Mouse (Mus musculus) neural tube, embryonic 12.5 days (tissue): ENCODE results near the gene Ano2. TPM values are rescaled to one million over a fixed set of nuclear protein-coding genes. Genes with fewer than 3 reads are reported as not detected.

ENCODE experiments used
- ATAC-seq: fragments of 200-750 bp; cut with Nextera tagmentation; 2 replicates; pipeline ENCODE4 v1.8.0; 2017; ENCODE audit warnings: low read depth, mild to moderate bottlenecking, moderate TSS enrichment, moderate library complexity; ENCODE audit not compliant: low FRiP score
- H3K27ac ChIP-seq: fragments of 300-500 bp; sonication (generic); 2 replicates; pipeline ENCODE4 v1.5.1; 2016
- H3K27me3 ChIP-seq: fragments of 300-500 bp; sonication (generic); replicated peaks from 2 replicates; pipeline ENCODE4 v1.6.1; 2016; ENCODE audit warnings: mild to moderate bottlenecking
- H3K36me3 ChIP-seq: fragments of 300-500 bp; sonication (generic); 2 replicates; pipeline ENCODE4 v1.6.1; 2016; ENCODE audit warnings: mild to moderate bottlenecking
- H3K4me1 ChIP-seq: fragments of 300-500 bp; sonication (generic); 2 replicates; pipeline ENCODE4 v1.6.1; 2016
- H3K4me2 ChIP-seq: fragments of 300-500 bp; sonication (generic); replicated peaks from 2 replicates; pipeline ENCODE4 v1.6.1; 2016; ENCODE audit warnings: mild to moderate bottlenecking
- H3K4me3 ChIP-seq: fragments of 300-500 bp; sonication (generic); 2 replicates; pipeline ENCODE4 v1.5.1; 2016
- H3K9ac ChIP-seq: fragments of 300-500 bp; sonication (generic); 2 replicates; pipeline ENCODE4 v1.6.1; 2016; ENCODE audit warnings: mild to moderate bottlenecking
- H3K9me3 ChIP-seq: fragments of 300-500 bp; sonication (generic); 2 replicates; pipeline ENCODE4 v1.6.1; 2016; ENCODE audit warnings: mild to moderate bottlenecking
- WGBS: fragments of 180-500 bp; shearing (Covaris S2); methylation state at CpG from one replicate; pipeline ENCODE4 v1.1.7; 2016; 5-methylcytosine and 5-hydroxymethylcytosine counted together
- polyA plus RNA-seq: library from polyadenylated mRNA; unstranded; fragments of >200 nt; fragmentation: Nextera tagmentation; extraction: Ambion mirVana; gene quantifications from 2 replicates; pipeline ENCODE4 v1.2.1, GENCODE M21; 2016

Ano2 gene
- polyA plus RNA-seq, 1 experiment from 2014 or later, result 0.23 TPM

DNA sequence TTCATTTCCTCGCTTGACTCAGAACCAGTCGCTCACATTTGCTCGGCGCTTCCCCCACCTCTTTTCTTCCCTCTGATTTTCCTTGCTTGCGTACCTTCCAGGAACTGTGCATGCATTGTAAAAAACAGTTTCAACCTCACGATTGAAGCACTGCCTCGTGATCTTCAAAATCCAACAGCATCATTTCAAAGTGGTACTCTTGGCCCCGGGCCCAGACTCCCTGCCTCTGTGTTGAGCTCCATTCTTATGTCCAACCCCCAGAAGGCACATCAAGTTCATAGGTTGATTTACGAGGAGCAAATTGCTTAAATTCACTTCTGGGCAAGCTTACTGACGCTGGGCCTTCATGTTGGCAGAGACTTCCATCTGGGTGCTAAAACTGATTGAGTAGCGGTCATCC is 9.6 kb upstream of the Ano2 start:
- Histone ChIP-seq H3K4me1 (no peaks in the 10 kb centered on the region), H3K27ac (no peak overlapping the region), H3K9ac (no peak overlapping the region), H3K9me3 (no peaks in the 10 kb centered on the region), H3K4me3 (no peak overlapping the region), H3K36me3 (no peaks in the 10 kb centered on the region), H3K27me3 (no peaks in the 10 kb centered on the region), H3K4me2 (no peak overlapping the region)
- WGBS, result 71% methylated on average over 11 of the region's 11 CpGs
- no peak for ATAC-seq

DNA sequence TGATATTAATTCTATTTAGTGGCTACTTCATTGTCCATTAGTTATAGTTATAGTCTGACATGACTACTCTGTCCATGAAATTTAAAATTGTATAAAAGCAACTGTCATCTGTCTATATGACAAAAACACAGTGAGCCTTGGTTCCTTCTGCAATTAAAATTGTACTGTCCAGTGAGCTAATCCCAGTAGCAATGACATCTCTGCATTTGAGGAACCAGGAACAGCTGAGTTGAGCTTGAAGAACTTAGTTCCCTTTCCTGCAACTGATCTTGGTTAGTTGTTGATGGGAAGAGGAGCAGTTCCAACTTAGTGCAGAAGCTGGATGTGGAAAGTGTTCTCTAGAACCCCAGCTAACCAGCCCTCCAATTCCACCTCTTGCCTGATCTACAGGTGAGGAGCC is 4.8 kb upstream of the Ano2 start:
- H3K9me3 ChIP-seq, result no peaks in the 10 kb centered on the region
- no peak for ATAC-seq

DNA sequence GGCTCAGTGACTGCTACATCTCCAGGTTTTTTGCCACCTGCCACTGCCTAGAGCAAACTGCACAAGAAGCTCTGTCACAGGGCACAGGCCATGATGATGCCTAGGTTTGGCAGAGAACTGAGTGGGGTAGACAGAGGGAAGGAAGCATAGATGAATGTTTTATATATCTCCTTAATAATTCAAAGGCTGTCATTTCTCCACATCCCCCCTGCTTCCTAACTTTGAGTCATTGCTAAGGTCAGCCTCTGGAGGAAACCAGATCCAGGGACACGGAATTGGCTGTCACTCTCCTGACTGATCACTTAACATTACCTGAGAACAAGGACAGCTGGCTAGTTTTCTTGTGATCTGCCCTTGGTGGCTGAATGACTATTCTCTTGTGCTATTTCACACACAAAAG is 2.2 kb upstream of the Ano2 start:
- ATAC-seq, result no peak
- Histone ChIP-seq H3K9me3 (no peaks in the 10 kb centered on the region), H3K9ac (no peak overlapping the region), H3K4me1 (peaks cover 9% of the 10 kb centered on the region), H3K4me3 (no peak overlapping the region), H3K4me2 (no peak overlapping the region), H3K27me3 (peaks cover 12% of the 10 kb centered on the region), H3K36me3 (no peaks in the 10 kb centered on the region), H3K27ac (no peak overlapping the region)
- 8% methylated on average over 1 of the region's 1 CpGs for WGBS

More for the DNA sequence above, 4.8 kb upstream of the Ano2 start:
- H3K27ac ChIP-seq, result no peak overlapping the region
- H3K36me3 ChIP-seq, result no peaks in the 10 kb centered on the region
- peaks cover 7% of the 10 kb centered on the region for H3K4me1 ChIP-seq
- H3K4me2 ChIP-seq, result no peak overlapping the region
- H3K9ac ChIP-seq, result no peak overlapping the region
- no peak overlapping the region for H3K4me3 ChIP-seq
- peaks cover 10% of the 10 kb centered on the region for H3K27me3 ChIP-seq

DNA sequence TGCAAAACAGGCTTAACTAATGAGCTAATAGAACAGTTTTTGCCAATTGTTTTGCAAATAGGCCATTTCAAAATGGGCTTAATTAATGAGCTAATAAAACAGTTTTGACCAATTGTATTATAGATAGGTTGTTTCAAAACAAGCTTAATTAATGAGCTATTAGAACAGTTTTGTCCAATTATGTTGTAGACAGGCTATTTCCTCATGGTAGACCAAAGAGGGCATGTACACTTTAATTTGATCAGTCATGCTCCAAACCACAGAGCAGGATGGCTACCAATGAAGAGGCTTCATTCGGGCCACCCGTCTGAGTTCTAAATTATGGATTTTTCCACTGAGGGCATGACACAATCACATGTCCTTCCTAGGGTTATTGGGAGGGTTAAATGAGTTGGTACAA is 10.9 kb downstream of the Ano2 start:
- ATAC-seq, result no peak
- H3K27me3 ChIP-seq, result no peaks in the 10 kb centered on the region
- H3K4me2 ChIP-seq, result no peak overlapping the region
- no peak overlapping the region for H3K4me3 ChIP-seq
- no peaks in the 10 kb centered on the region for H3K9me3 ChIP-seq
- H3K36me3 ChIP-seq, result no peaks in the 10 kb centered on the region
- no peaks in the 10 kb centered on the region for H3K4me1 ChIP-seq
- H3K9ac ChIP-seq, result no peak overlapping the region
- no peak overlapping the region for H3K27ac ChIP-seq
- 84% methylated on average over 2 of the region's 2 CpGs for WGBS

DNA sequence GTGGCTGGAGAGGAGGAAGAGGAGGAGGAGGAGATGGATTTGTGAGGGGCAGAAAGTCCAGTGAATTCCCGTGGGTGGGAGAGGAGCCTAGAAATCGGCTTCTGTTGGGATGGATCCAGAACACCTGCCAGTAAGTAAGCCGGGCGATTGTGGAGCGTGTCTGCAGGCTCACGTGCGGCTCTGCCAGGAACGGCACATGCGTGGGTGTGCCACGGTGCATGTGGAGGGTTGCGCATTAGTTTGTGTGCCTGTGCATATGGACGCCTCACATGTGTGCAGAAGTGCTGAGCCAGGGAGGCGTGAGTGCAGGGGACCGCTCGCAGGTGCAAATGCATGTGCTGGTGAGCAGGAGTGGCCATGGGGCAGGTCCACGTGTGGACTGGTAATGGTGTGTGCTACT is 21.0 kb downstream of the Ano2 start:
- Histone ChIP-seq H3K4me3 (no peak overlapping the region), H3K27ac (no peak overlapping the region), H3K36me3 (no peaks in the 10 kb centered on the region), H3K9ac (no peak overlapping the region), H3K4me1 (no peaks in the 10 kb centered on the region), H3K9me3 (no peaks in the 10 kb centered on the region), H3K4me2 (no peak overlapping the region), H3K27me3 (no peaks in the 10 kb centered on the region)
- ATAC-seq, result no peak
- WGBS, result 91% methylated on average over 16 of the region's 16 CpGs

DNA sequence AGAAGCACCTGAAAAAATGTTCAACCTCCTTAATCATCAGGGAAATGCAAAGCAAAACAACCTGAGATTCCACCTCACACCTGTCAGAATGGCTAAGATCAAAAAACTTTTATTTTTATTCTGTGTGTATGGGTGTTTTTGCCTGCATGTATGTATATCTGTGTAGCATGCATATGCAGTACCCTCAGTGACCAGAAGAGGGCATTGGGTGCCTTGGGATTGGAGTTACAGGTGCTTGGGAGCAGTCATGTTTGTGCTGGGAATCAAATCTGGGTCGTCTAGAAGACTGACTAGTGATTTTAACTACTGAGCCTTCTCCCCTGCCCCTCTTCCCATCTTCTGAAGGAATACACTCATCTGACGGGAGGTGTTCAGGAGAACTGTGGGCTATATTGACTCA is 36.2 kb downstream of the Ano2 start:
- Histone ChIP-seq H3K4me3 (no peak overlapping the region), H3K4me1 (no peaks in the 10 kb centered on the region), H3K36me3 (no peaks in the 10 kb centered on the region), H3K9ac (no peak overlapping the region), H3K9me3 (no peaks in the 10 kb centered on the region), H3K4me2 (no peak overlapping the region), H3K27me3 (no peaks in the 10 kb centered on the region), H3K27ac (no peak overlapping the region)
- WGBS, result 86% methylated on average over 2 of the region's 2 CpGs
- ATAC-seq, result no peak

DNA sequence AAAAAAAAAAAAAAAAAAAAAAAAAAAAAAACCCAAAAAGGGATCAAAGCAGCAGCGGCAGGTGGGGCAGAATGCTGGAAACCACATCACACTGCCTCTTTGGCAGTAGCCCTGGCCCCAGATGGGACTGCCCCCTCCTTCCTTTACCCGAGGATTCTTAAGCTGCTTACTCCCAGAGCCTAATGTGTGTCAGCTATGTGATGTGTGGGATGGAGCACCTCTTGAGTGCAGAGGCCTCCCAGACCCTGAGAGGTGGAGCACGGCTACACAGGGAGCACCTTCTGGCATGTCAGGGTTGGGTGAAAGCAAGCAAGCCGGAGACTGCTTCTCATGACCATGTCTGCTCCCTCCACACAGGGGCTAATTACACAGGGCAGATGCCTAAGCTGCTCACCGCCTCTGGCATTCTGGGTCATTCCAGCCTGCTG is 37.3 kb downstream of the Ano2 start:
- H3K36me3 ChIP-seq, result no peaks in the 10 kb centered on the region

DNA sequence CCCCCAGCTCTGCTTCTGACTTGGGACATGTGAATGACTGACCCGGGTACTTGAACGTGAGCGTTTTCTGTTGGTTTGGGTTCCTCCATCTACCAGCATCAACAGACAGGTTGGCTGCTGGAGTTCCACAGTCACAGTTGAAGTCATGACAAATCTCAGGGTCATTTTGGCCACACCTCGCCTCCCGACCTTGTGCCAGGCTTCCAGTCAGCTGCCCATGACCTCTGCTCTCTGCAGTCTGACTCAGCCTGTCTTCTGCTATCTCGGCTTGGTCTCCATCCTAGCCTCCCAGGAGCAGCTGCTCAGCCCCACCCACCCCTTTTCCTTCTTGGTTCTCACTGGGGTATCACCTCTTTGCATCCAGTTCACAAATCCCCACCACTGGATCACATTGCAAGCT is 39.3 kb downstream of the Ano2 start:
- no peak overlapping the region for H3K27ac ChIP-seq
- H3K36me3 ChIP-seq, result no peaks in the 10 kb centered on the region
- 92% methylated on average over 6 of the region's 6 CpGs for WGBS
- ATAC-seq, result no peak
- H3K9ac ChIP-seq, result no peak overlapping the region
- H3K4me1 ChIP-seq, result no peaks in the 10 kb centered on the region
- H3K9me3 ChIP-seq, result no peaks in the 10 kb centered on the region
- H3K27me3 ChIP-seq, result no peaks in the 10 kb centered on the region
- H3K4me2 ChIP-seq, result no peak overlapping the region
- H3K4me3 ChIP-seq, result no peak overlapping the region

More for the DNA sequence above, 37.3 kb downstream of the Ano2 start:
- H3K27ac ChIP-seq, result no peak overlapping the region
- H3K27me3 ChIP-seq, result no peaks in the 10 kb centered on the region
- no peak overlapping the region for H3K9ac ChIP-seq
- no peaks in the 10 kb centered on the region for H3K9me3 ChIP-seq
- H3K4me2 ChIP-seq, result no peak overlapping the region
- WGBS, result 75% methylated on average over 5 of the region's 5 CpGs
- no peak for ATAC-seq
- no peaks in the 10 kb centered on the region for H3K4me1 ChIP-seq
- no peak overlapping the region for H3K4me3 ChIP-seq

DNA sequence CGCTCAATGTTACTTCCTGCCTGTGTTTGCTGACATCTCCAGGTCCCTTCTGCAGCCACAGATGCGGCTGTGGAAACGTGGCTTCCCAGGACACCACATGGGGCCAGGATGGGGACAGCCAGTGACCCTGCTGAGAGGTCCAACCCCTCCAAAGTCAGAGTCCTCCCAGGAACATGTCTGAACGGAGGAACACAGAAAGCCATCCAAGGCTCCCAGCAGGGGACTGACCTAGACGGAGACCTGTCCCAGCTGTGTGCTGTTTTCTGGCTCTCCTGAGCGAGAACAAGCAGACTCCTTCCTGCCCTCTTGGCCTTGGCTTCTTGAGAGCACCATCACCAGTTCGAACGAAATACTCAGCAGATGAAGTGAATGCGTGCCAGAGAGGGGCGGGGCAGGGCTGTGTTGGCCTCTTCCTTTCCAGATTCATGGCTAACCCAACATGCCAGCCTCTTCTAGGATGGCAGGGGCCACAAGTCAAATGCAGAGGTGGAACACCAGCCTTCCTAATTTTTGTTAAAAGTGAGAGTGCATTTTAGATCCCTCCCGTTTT is 39.8 kb downstream of the Ano2 start:
- Histone ChIP-seq H3K9ac (no peak overlapping the region), H3K4me3 (no peak overlapping the region), H3K27me3 (no peaks in the 10 kb centered on the region), H3K27ac (no peak overlapping the region), H3K9me3 (no peaks in the 10 kb centered on the region), H3K4me1 (no peaks in the 10 kb centered on the region), H3K4me2 (no peak overlapping the region), H3K36me3 (no peaks in the 10 kb centered on the region)
- no peak for ATAC-seq
- 68% methylated on average over 11 of the region's 11 CpGs for WGBS

DNA sequence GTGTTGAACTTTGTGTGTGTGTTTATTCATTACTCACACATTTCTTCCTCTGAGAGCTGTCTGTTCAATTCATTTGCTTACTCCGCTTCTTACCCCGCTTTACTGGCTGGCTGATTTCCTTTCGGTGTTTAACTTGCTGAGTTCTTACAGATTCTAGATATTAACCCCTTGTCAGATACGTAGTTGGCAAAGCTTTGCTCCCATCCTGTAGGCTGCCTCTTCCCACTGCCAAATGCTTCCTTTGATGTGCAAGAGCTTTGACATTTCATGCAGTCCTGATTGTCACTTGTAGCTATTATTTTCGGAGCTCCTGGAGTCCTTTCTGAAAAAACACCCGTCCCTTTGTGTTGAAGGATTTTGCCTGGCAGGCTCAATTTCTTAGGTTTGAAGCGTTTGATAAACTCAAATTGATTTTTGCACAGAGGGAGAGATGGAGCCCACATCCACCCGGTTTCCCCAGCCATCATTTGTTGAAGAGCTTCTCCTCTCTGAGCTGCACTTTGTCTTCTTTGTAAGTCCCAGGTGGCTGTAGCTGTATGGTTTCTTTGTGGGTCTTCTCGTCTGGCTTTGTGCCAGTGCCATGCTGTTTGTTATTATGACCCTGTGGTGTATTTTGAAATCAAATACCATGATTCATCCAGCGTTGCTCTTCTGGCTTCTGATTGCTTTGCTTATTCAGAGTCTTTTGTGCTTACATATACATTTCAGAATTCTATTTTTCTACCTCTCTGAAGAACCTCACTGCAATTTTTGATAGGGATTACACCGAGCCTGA is 47.5 kb downstream of the Ano2 start:
- Histone ChIP-seq H3K4me1 (no peaks in the 10 kb centered on the region), H3K27ac (no peak overlapping the region), H3K9me3 (no peaks in the 10 kb centered on the region), H3K4me2 (no peak overlapping the region), H3K27me3 (no peaks in the 10 kb centered on the region), H3K9ac (no peak overlapping the region), H3K36me3 (no peaks in the 10 kb centered on the region), H3K4me3 (no peak overlapping the region)
- ATAC-seq, result no peak
- 67% methylated on average over 11 of the region's 11 CpGs for WGBS

DNA sequence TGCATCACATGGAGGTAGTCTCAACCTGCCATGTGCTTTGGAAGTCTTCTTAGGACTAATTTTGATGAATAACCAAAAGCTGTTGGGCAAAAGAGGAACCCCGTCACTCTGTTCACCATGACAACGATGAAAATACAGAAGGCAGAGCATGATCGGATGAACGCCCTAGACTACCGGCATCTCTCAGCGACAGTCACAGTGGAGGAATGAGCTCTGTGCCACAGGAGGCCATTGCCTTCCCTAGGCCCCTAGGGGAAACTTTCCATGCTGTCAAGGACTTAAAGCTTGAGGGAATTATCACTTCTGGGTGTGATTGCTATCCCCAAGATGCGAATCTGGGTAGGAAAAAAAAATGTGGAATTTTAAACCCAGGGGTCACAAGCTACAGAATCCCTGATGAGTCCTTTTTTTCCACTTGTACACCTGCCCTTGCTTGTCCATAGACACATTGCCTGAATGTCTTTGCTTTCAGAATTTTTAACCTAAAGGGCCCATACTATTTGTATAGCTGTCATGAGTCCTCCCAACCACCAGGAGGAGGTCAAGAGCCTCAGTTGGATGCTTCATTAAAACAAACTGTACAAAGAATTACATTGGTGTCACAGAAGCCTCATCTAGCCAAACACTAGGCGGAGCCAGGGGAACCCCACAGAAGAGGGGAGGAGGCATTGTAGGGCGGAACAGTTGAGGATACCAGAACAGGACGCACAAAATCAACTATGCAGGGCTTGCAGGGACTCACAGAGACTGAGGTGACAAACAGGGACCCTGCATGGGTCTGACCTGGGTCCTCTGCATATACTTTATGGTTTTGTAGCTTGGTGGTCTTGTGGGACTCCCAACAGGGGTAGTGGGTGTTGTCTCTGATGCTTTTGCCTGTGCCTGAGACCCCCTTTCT is 53.2 kb downstream of the Ano2 start:
- Histone ChIP-seq H3K4me2 (no peak overlapping the region), H3K9ac (no peak overlapping the region), H3K27me3 (no peaks in the 10 kb centered on the region), H3K4me3 (no peak overlapping the region), H3K9me3 (no peaks in the 10 kb centered on the region), H3K36me3 (no peaks in the 10 kb centered on the region), H3K4me1 (no peaks in the 10 kb centered on the region), H3K27ac (no peak overlapping the region)
- WGBS, result 92% methylated on average over 10 of the region's 10 CpGs
- ATAC-seq, result no peak

DNA sequence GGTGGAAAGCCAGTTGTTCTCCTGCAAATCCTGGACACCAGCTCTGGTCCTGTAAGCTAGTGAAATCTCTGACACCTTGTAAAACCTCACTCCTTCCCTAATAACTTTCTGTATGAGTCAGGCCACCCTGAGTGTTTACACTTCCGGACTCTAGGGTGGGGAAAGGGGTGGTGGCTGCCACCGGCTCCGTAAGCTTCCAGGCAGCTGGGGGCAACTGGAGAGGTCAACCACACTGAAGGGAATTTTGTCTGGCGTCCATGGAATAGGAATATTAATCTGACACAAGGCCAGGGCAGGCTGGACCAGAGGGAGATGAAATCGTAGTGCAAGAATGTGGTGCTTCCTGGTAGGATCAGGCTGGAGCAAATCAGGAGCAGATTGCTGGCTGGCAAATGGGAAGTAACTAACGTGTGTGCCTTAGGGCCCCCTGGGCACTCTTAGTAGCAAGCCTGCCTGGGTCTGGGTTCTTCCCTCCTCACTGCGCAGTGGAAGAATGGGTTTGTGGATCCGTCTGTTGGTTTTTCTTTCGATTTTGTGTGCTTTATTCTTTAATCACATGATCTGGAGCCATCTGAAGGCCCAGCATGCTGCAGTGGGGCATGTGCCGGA is 57.2 kb downstream of the Ano2 start:
- H3K4me2 ChIP-seq, result no peak overlapping the region
- no peaks in the 10 kb centered on the region for H3K4me1 ChIP-seq
- 70% methylated on average over 10 of the region's 10 CpGs for WGBS
- no peak overlapping the region for H3K27ac ChIP-seq
- H3K9me3 ChIP-seq, result no peaks in the 10 kb centered on the region
- no peak overlapping the region for H3K9ac ChIP-seq
- H3K36me3 ChIP-seq, result no peaks in the 10 kb centered on the region
- H3K4me3 ChIP-seq, result no peak overlapping the region
- H3K27me3 ChIP-seq, result no peaks in the 10 kb centered on the region
- no peak for ATAC-seq
